Mouse (Mus musculus) liver, adult 2 months (tissue): ENCODE measurements around the gene Olfr1298.

ENCODE experiments used
- CTCF ChIP-seq: fragments of 200-500 bp; IDR thresholded peaks from 2 replicates; pipeline ENCODE4 v1.5.1; 2011; ENCODE audit warnings: low read depth, low read length, control low read depth
- POLR2A ChIP-seq: fragments of 200-500 bp; IDR thresholded peaks from 2 replicates; pipeline ENCODE4 v1.6.1; 2011; ENCODE audit warnings: low read length, control low read depth; ENCODE audit not compliant: insufficient read depth; ENCODE audit errors: extremely low read depth

DNA sequence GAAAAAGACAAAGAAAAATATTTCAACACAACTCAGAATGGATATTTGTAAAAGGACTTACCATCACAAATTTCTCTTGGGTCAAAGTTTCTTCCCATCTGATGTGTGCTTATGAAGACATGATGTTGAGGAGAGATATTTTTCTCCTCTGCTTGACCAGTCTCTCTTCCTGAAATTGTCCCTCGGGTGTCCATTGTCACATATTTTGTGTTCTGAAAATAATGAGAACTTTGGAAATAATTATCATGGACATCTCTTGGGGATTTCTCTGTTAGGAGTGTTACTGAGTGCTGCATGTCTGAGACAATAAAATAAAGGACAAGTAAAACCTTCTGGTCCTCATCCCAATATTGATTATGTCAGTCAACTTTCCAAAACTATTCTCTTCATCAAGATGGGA lies at the start of gene Olfr1298:
- TF ChIP-seq POLR2A (no peak), CTCF (no peak)
